Mouse (Mus musculus): Measurements from ENCODE around the gene Katnb1.
A peak's percentile ranks its signal among the peaks of the same experiment; 100 is the strongest.

The Katnb1 gene

GRCm38 (mm10) chr8:95084261-95084660 is 3.3 kb downstream of the Katnb1 start:
- DNase-seq (ENCODE audit: low spot score in 2 of 2): no peak

GRCm38 (mm10) chr8:95084744-95085431 is 3.9 kb downstream of the Katnb1 start:
- no peak for DNase-seq (ENCODE audit: low spot score in 2 of 2)

- DNase-seq (ENCODE audit: low spot score in 2 of 2): no peak
Measured at GRCm38 (mm10) chr8:95085432-95086141, 4.6 kb downstream of the Katnb1 start.

GRCm38 (mm10) chr8:95093574-95093973 is 12.6 kb downstream of the Katnb1 start:
- DNase-seq (ENCODE audit: low spot score in 2 of 2): no peak

- peak; percentile 54 to 66 for DNase-seq (ENCODE audit: low spot score in 2 of 2)
Measured at GRCm38 (mm10) chr8:95099009-95099408, 18.0 kb downstream of the Katnb1 start.

- no peak for DNase-seq (ENCODE audit: low spot score in 2 of 2)
Measured at GRCm38 (mm10) chr8:95101972-95102371, 21.0 kb downstream of the Katnb1 start.

GRCm38 (mm10) chr8:95107306-95107705 is 26.3 kb downstream of the Katnb1 start:
- DNase-seq (ENCODE audit: low spot score in 2 of 2): no peak

- no peak for DNase-seq (ENCODE audit: low spot score in 2 of 2)
Measured at GRCm38 (mm10) chr8:95112594-95112993, 31.6 kb downstream of the Katnb1 start.

- DNase-seq (ENCODE audit: low spot score in 2 of 2): no peak
Measured at GRCm38 (mm10) chr8:95113108-95113507, 32.1 kb downstream of the Katnb1 start.

- no peak for DNase-seq (ENCODE audit: low spot score in 2 of 2)
Measured at GRCm38 (mm10) chr8:95113750-95114149, 32.8 kb downstream of the Katnb1 start.

GRCm38 (mm10) chr8:95123455-95123854 is 42.5 kb downstream of the Katnb1 start:
- no peak for DNase-seq (ENCODE audit: low spot score in 2 of 2)

- DNase-seq (ENCODE audit: low spot score in 2 of 2): no peak
Measured at GRCm38 (mm10) chr8:95126497-95126896, 45.5 kb downstream of the Katnb1 start.

- DNase-seq (ENCODE audit: low spot score in 2 of 2): no peak
Measured at GRCm38 (mm10) chr8:95127658-95128057, 46.7 kb downstream of the Katnb1 start.

GRCm38 (mm10) chr8:95128750-95129260 is 47.8 kb downstream of the Katnb1 start:
- DNase-seq (ENCODE audit: low spot score in 2 of 2): no peak

GRCm38 (mm10) chr8:95130966-95131537 is 50.1 kb downstream of the Katnb1 start:
- no peak for DNase-seq (ENCODE audit: low spot score in 2 of 2)

GRCm38 (mm10) chr8:95131983-95132382 is 51.0 kb downstream of the Katnb1 start:
- no peak for DNase-seq (ENCODE audit: low spot score in 2 of 2)

- no peak for DNase-seq (ENCODE audit: low spot score in 2 of 2)
Measured at GRCm38 (mm10) chr8:95134186-95134585, 53.2 kb downstream of the Katnb1 start.

- no peak for DNase-seq (ENCODE audit: low spot score in 2 of 2)
Measured at GRCm38 (mm10) chr8:95135242-95135641, 54.3 kb downstream of the Katnb1 start.

GRCm38 (mm10) chr8:95136218-95136617 is 55.2 kb downstream of the Katnb1 start:
- no peak for DNase-seq (ENCODE audit: low spot score in 2 of 2)

GRCm38 (mm10) chr8:95137201-95137600 is 56.2 kb downstream of the Katnb1 start:
- no peak for DNase-seq (ENCODE audit: low spot score in 2 of 2)

- no peak for DNase-seq (ENCODE audit: low spot score in 2 of 2)
Measured at GRCm38 (mm10) chr8:95137641-95138098, 56.7 kb downstream of the Katnb1 start.

- peak in 1 of 2 experiments; percentile 49 for DNase-seq (ENCODE audit: low spot score in 2 of 2)
Measured at GRCm38 (mm10) chr8:95138341-95139050, 57.5 kb downstream of the Katnb1 start.
